Mouse (Mus musculus): ENCODE measurements around the gene Adamtsl1.

Adamtsl1 gene

GRCm38 (mm10) chr4:85818504-85818903 is 304.5 kb downstream of the Adamtsl1 start:
- no peak for DNase-seq

DNA sequence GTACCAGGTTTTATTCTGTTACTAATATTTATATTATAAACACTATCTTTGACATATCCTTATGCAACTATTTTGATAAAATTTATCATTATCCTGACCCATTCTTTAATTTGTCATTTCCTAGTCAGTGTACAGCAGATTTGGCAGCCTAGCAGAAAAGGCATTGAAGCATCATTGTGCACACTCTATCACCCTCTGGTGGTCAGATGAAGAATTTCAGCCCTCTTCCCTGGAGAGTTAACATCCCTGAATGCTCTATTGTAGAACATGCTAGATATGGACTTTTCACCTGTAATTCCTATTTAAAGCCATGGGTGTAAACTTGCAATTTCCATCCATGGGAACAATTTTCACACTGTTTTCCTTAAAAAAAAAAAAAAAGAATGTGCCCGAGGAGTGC is 305.2 kb downstream of the Adamtsl1 start:
- peak; percentile 6 for DNase-seq

- no peak for DNase-seq
Measured at GRCm38 (mm10) chr4:85819921-85820320, 305.9 kb downstream of the Adamtsl1 start.

GRCm38 (mm10) chr4:85823952-85824704 is 310.2 kb downstream of the Adamtsl1 start:
- no peak for DNase-seq

- DNase-seq, result no peak
Measured at GRCm38 (mm10) chr4:85824705-85825085, 310.7 kb downstream of the Adamtsl1 start.

DNA sequence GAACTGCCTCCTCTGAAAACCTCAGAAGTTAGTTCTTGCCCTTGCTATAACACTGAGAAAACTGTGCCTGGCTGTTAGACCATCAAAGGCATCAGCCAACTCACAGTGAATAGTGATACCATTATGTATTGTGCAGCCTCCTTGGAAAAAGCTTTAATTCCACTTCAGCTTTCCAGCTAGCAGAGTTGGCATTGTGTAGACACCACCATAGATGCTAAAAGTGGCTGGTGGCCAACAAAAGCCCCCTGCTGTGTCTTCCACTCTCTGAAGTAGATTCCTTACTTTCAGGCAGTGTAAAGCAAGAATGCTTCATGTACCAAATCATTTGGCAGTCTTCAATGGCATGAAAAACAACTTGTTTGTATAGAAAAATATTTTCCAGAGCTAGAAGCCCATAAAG is 323.1 kb downstream of the Adamtsl1 start:
- no peak for DNase-seq

- DNase-seq, result no peak
Measured at GRCm38 (mm10) chr4:85837532-85837965, 323.6 kb downstream of the Adamtsl1 start.

DNA sequence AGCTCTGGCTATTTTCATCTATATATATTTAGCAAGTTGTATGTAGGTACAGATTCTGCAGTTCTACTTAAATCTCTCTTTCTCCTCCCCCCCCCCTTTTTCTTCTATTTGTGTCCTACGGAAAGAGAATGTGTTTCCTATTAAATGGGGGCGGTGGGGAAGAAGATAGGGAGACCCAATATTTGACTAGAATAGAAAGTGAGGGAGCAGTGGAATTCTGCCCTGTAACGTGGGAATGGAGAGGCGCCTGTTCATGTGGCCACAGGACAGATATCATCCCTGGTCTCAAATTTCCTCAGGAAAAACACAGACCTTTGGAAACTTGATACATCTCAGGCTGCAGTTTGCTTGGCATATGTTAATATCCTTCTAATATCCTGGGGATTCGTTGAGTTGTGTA is 324.1 kb downstream of the Adamtsl1 start:
- DNase-seq, result no peak

DNA sequence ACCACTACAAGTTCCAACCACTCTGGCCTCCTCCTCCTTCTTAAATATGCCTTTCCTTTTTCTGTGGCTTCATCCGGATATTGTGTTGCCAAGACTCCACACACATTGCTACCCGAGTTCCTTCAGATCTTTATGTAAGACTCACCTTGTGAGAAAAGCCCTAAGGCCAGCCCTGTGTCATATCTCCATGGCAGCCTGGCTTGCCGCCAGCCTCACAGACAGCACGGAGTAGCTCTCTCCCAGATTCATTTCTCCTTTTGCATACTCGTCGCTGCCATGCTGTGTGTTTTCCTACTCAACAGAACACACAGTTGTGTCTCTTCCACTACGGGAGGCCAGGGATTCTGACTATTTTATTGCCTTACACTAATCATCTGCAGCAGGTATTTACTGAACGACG is 328.1 kb downstream of the Adamtsl1 start:
- no peak for DNase-seq

DNA sequence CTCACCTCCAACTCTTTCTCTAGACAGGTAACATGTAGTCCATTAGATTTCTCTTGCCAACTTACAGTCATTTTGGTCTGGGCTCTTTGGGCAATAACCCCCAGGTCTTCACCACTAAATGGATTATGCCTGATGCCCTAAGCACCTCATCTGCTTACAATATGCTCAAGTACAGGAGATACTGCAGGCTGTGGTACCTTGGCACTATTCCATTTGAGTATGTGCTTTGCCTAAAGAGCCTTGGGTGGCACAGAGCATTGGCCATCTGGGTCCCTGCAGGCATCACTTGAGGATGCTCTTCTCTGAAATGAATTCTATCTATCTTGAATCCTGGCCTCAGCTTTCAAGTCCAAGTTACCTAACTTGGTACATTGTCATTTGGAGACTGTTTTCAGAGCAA is 330.4 kb downstream of the Adamtsl1 start:
- no peak for DNase-seq

DNA sequence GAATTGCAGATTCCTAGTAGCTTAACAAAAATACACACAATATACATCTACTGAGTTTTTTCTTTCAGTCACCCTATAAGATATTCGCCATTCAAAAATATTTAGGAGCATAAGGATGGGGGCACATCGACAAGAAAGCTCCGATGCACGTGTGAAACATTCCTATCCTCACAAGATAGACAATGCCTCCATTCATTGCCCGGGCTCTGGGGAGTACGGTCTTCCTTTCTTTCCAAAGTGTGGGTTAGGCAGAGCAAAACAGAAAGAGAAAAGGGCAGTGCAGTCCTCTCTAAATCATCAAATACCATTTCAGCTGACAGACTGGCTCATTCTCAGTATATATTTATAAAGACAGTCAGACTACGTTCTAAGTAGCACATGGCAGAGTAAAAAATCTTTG is 332.0 kb downstream of the Adamtsl1 start:
- no peak for DNase-seq

DNA sequence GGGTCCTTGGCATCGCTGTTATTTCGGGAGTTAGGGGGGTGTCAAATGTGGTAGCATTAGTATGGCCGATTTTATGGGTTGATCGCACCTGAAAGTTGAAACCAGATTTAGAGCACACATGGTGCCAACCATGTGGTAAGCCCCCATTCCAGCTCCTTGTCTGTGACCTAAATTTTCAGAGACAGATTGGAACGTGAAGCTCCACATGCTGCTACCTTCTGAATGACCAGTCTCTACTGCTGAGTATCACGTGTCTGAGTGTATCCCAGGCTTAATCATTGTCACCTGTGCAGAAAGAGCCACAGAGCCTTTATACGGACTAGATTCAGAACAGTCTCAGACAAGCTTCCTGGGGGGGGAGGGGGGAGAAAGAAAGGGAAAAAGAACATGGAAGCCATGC is 339.4 kb downstream of the Adamtsl1 start:
- no peak for DNase-seq

DNA sequence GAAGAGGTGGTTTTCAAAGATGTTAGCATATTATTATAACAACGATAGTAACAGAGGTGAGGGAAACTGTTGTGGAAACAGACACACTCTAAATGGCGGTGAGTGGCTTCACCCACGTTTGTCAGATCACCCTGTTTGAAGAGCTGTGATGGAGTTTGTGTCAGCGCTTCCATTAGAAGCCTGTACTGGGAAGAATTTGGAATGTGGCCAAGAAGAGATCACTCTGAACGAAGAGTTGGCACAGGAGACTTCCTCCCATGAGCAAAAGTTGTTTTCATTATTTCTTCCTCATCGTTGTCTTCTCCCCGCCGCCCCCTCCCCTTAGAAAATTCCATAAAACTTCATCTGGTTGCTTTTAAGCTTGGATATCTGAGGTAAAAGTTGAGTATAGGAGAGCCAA is 340.5 kb downstream of the Adamtsl1 start:
- DNase-seq, result no peak

- no peak for DNase-seq
Measured at GRCm38 (mm10) chr4:85879376-85879775, 365.4 kb downstream of the Adamtsl1 start.

DNA sequence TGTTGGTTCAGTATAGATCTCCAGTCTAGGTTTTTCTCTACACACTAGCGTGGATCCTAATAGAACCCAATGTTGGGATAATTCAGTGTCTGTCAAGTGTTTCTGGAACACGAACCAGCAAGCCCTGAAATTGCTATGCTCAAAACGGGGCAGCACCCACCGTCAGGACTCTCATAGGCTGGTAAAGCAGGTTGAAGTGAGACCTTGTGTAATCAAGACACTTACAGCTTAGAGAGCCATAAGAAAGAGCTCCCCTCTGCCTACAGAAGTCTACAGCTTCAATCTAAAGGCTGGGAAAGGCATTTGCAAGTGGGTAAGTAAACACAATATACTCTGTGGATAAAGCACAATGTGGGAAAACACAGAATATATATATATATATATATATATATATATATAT is 367.3 kb downstream of the Adamtsl1 start:
- DNase-seq, result no peak

- peak; percentile 3 for DNase-seq
Measured at GRCm38 (mm10) chr4:85884031-85884430, 370.1 kb downstream of the Adamtsl1 start.

DNA sequence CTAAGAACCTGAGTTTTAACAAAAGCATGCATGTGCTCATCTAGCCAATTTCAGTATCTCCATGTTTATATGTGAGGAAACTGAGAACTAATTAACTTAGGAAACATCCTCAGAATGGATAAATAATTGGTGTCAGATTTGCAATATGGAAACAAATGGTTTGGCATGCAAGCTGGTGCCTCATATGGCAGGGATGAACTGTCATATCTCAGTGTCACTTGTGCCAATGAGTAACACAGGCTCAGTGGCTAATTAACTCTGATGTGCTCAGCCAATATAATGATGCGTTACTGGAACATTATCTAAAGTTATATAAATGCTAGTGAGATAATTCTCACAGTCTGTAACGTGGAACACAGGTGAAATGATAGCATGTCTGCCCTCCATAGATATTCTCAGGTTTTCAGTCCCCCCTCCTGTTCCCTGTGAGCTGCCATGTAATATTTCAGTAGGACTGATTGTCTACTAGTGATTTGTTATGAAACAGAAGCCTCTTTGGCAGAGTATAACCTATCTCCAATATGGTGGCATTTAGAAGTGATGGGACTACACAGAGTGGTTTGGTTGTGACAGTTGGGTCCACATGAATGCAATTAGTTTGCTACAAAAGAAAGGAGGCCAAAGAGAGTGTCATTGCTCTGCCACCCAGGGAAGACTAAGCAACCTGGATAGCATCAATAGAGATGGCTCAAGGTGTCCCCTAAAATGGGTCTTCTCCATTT is 376.1 kb downstream of the Adamtsl1 start:
- DNase-seq, result no peak

DNA sequence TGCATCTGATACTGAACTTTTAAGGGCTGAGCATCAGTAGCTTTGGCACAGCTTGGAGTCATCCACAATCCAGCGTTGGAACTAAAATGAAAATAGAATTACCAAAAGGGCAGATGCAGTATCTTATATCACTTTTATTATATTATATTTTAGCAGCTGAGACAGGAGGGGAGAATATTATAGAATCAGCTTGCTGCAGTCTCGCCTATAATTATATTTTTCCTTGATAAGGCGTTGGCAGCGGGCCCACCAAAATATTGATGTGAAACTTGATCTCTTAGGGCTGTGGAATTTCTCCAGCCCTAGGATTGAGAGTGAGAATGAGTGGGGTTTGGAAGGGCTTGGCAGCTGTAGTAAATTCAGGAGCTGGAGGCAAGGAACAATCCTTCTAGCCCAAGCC is 387.3 kb downstream of the Adamtsl1 start:
- peak; percentile 12 for DNase-seq

DNA sequence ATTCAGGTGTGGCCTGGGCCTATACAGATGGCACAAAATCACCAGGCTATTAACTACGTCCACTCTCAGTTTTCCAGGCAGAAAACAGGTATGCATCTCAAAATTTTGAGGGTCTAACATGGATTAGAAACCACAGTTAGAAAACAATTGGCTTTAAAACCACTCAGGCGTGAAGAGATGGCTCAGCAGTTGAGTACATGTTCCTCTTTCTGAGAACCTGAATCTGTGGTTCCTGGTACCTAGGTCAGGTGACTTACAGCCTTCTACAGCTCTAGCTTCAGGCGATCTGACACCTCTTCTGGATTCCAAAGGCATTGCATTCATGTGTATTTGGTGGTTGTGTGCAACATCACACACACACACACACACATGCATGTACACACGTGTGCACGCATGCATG is 390.2 kb downstream of the Adamtsl1 start:
- DNase-seq, result no peak

DNA sequence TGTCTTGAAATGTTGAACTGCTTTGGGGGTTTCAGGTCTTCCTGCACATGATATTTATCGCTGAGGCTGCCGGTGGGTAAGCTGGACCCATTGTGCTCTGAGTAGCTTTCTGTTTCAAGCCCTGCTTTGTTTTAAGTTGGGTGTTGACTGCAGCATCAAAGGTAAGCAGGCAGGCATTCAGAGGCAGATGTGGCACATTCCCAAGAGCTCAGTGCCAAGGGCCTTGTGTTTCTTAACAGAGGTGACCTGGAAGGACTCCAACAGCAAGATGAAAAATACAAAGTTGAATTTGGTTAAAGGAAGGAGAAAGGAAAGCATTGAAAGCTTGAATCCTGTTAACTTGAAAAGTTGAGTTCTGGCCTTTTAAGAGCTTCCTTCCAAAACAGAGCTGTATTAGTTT is 402.1 kb downstream of the Adamtsl1 start:
- peak; percentile 20 for DNase-seq

DNA sequence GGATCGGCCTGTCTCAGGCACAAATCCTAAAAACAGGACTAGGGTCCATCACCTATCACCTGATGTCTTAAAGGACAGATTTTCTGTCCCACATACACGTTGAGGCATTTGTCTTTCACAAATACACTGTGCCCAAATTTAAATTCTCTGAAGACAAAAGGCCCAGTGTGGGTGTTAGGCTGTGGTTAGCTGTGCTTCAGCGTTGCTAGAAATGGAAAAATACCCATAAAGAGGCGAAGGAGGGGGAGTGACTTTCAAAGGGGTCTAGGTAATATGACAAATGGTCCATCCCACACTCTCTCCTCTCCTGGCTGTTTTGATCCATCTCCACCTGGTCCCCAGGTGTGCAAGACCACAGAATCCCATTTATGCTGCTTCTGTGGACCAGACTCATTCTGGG is 404.4 kb downstream of the Adamtsl1 start:
- DNase-seq, result no peak

- no peak for DNase-seq
Measured at GRCm38 (mm10) chr4:85920474-85920873, 406.5 kb downstream of the Adamtsl1 start.

GRCm38 (mm10) chr4:85922741-85923140 is 408.8 kb downstream of the Adamtsl1 start:
- DNase-seq, result no peak

DNA sequence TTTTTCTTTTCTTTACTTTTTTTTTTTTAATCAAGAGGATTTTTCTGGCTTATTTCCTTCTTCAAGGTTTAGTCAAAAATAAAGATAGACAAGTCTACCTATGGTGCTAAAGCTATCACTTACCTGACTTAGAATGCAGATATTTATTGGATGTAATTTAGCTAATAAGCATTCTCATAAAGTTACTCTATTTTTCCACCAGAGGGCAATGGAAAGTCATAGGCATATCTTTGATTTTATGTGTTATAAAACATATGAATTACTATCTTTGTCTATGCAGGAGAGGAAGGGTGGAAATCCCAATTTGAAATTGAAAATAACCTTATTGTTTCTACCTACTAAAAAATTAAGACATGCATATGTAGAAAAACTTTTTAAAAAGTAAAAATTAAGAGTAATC is 418.2 kb downstream of the Adamtsl1 start:
- DNase-seq, result no peak

GRCm38 (mm10) chr4:85939460-85939859 is 425.5 kb downstream of the Adamtsl1 start:
- no peak for DNase-seq

Measured in kidney, adult 11 months (tissue).